Mouse (Mus musculus): ENCODE measurements around the gene Ccdc63. TPM values are rescaled to one million over a fixed set of nuclear protein-coding genes. Genes with fewer than 3 reads are reported as not detected.
"Not testable (repeated sequence)": the region's sequence is repeated elsewhere in the genome, so short reads cannot be mapped to it uniquely, and the experiment has no call there.

Gene Ccdc63
- total RNA-seq, 2 experiments from 2014 or later = 0.36 TPM; not detected in 1

GRCm38 (mm10) chr5:122148107-122148506, 7.5 kb upstream of the Ccdc63 start:
- DNase-seq = no peak

GRCm38 (mm10) chr5:122146609-122147008, 6.0 kb upstream of the Ccdc63 start:
- DNase-seq = no peak

- peak; percentile 72 for DNase-seq
Observed at GRCm38 (mm10) chr5:122146056-122146580, 5.5 kb upstream of the Ccdc63 start.

- DNase-seq = peak; percentile 67
Observed at GRCm38 (mm10) chr5:122145381-122146055, 4.9 kb upstream of the Ccdc63 start.

GRCm38 (mm10) chr5:122144825-122145224, 4.2 kb upstream of the Ccdc63 start:
- no peak for DNase-seq

GRCm38 (mm10) chr5:122143543-122143942, 2.9 kb upstream of the Ccdc63 start:
- peak; percentile 78 for DNase-seq

GRCm38 (mm10) chr5:122142230-122142992, 1.8 kb upstream of the Ccdc63 start:
- peak; percentile 67 for DNase-seq

GRCm38 (mm10) chr5:122139771-122140170, 852 bp downstream of the Ccdc63 start:
- DNase-seq = not testable (repeated sequence)

- DNase-seq = no peak
Observed at GRCm38 (mm10) chr5:122138856-122139255, 1.8 kb downstream of the Ccdc63 start.

- peak; percentile 82 for DNase-seq
Observed at GRCm38 (mm10) chr5:122136508-122137408, 3.9 kb downstream of the Ccdc63 start.

GRCm38 (mm10) chr5:122135290-122135882, 5.2 kb downstream of the Ccdc63 start:
- peak; percentile 48 for DNase-seq

GRCm38 (mm10) chr5:122134395-122135289, 6.0 kb downstream of the Ccdc63 start:
- DNase-seq = no peak

- DNase-seq = no peak
Observed at GRCm38 (mm10) chr5:122133050-122133389, 7.6 kb downstream of the Ccdc63 start.

- no peak for DNase-seq
Observed at GRCm38 (mm10) chr5:122132167-122133049, 8.2 kb downstream of the Ccdc63 start.

- DNase-seq = peak; percentile 94
Observed at GRCm38 (mm10) chr5:122131076-122132051, 9.3 kb downstream of the Ccdc63 start.

- no peak for DNase-seq
Observed at GRCm38 (mm10) chr5:122130341-122130998, 10.2 kb downstream of the Ccdc63 start.

- peak; percentile 85 for DNase-seq
Observed at GRCm38 (mm10) chr5:122129068-122129655, 11.5 kb downstream of the Ccdc63 start.
